Mouse (Mus musculus): Measurements from ENCODE around the gene Wdr91. TPM values are rescaled to one million over a fixed set of nuclear protein-coding genes. Genes with fewer than 3 reads are reported as not detected.

Gene Wdr91
- polyA plus RNA-seq, 1 experiment from 2014 or later, result 12.9 TPM

DNA sequence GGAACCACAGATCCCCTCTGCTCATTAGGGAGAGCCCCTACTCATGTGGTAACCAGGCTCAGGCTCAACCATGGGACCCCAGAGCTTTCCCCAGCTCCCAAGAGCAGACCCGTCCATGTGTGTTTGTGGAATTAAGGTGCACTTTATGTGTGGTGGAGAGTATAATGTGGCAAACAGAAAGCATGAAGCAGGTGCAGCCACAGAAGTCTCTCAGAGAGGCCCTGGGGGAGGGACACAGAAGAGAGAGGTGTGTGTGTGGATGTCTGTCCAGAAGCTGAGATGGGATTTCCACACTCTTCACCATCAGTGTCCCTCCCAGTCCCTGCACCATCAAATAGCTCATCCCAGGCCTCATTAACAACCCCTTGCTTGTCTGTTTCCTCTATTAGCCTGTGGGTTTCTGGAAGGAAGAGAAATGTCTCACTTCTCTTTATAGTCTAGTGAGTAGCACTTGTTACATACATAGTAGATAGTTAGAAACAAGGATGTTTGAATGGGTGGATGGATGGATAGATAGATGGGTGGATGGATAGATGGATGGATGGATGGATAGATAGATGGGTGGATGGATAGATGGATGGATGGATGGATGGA is 35.9 kb upstream of the Wdr91 start:
- 92% methylated on average over 1 of the region's 1 CpGs for WGBS

DNA sequence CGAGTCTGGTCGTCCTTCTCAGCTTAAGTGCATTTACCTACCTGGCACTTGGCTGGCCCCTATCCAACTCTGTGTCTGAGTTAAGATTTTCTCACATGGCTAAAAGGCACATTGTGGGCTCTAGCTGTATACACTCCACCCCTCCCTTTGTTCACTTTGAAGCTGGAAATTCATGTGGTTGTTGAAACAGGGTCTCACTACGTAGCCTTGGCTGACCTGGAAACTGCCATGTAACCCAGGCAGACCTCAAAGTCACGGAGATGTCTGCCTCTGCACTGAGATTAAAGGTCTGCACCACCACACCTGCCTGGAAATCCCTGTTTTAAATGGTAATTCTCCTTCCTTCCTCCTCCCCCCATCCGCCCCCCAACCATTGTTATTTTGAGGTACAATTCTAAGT is 32.8 kb upstream of the Wdr91 start:
- H3K36me3 ChIP-seq (ENCODE audit: control insufficient read depth, insufficient read depth, low read length), result no peaks in the 10 kb centered on the region
- no peak for DNase-seq (ENCODE audit: low spot score)
- ATAC-seq (replicated peaks; ENCODE audit: low FRiP score), result no peak
- no peaks in the 10 kb centered on the region for H3K27me3 ChIP-seq (ENCODE audit: control insufficient read depth, insufficient read depth, low read length)
- WGBS, result 73% methylated on average over 5 of the region's 5 CpGs
- H3K27ac ChIP-seq (ENCODE audit: low read depth, low read length), result no peak overlapping the region
- no peak overlapping the region for H3K4me2 ChIP-seq (ENCODE audit: low read depth, low read length, severe bottlenecking)
- H3K9ac ChIP-seq (ENCODE audit: low read length), result no peak overlapping the region
- no peaks in the 10 kb centered on the region for H3K9me3 ChIP-seq (ENCODE audit: control insufficient read depth, low read length)
- H3K4me3 ChIP-seq (ENCODE audit: low read depth, low read length), result no peak overlapping the region
- H3K4me1 ChIP-seq (replicated peaks; ENCODE audit: control insufficient read depth, insufficient read depth, low read length), result no peaks in the 10 kb centered on the region

More for the DNA sequence above, 35.9 kb upstream of the Wdr91 start:
- ATAC-seq (replicated peaks; ENCODE audit: low FRiP score) (no peak), DNase-seq (ENCODE audit: low spot score) (no peak)
- no peak overlapping the region for H3K4me2 ChIP-seq (ENCODE audit: low read depth, low read length, severe bottlenecking)
- H3K4me1 ChIP-seq (replicated peaks; ENCODE audit: control insufficient read depth, insufficient read depth, low read length), result no peaks in the 10 kb centered on the region
- no peaks in the 10 kb centered on the region for H3K9me3 ChIP-seq (ENCODE audit: control insufficient read depth, low read length)
- H3K4me3 ChIP-seq (ENCODE audit: low read depth, low read length), result no peak overlapping the region
- no peaks in the 10 kb centered on the region for H3K27me3 ChIP-seq (ENCODE audit: control insufficient read depth, insufficient read depth, low read length)
- H3K27ac ChIP-seq (ENCODE audit: low read depth, low read length), result no peak overlapping the region
- no peak overlapping the region for H3K9ac ChIP-seq (ENCODE audit: low read length)
- no peaks in the 10 kb centered on the region for H3K36me3 ChIP-seq (ENCODE audit: control insufficient read depth, insufficient read depth, low read length)

DNA sequence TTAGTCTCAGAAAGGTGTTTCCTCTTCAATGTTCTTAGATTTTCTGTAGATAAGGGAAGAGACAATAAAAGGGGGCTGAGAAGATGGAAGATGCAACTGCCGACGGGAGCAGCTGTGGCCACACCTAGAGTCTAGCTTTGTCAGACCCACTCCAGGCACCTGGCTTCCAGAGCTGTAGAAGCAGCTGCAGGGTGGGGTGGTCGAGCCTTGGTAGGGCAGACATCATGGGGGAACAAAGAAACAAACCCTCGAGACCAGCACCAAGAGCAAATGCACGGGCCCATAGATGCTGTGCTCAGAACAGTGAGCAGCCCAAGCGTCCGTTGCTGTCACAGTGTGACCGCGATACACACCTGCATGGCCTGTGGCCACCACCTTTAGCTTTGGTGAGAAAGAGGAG is 31.8 kb upstream of the Wdr91 start:
- Histone ChIP-seq H3K9ac (ENCODE audit: low read length) (no peak overlapping the region), H3K27me3 (ENCODE audit: control insufficient read depth, insufficient read depth, low read length) (no peaks in the 10 kb centered on the region), H3K4me2 (ENCODE audit: low read depth, low read length, severe bottlenecking) (no peak overlapping the region), H3K4me3 (ENCODE audit: low read depth, low read length) (no peak overlapping the region), H3K36me3 (ENCODE audit: control insufficient read depth, insufficient read depth, low read length) (no peaks in the 10 kb centered on the region), H3K27ac (ENCODE audit: low read depth, low read length) (no peak overlapping the region), H3K4me1 (replicated peaks; ENCODE audit: control insufficient read depth, insufficient read depth, low read length) (no peaks in the 10 kb centered on the region), H3K9me3 (ENCODE audit: control insufficient read depth, low read length) (no peaks in the 10 kb centered on the region)
- ATAC-seq (replicated peaks; ENCODE audit: low FRiP score), result no peak
- WGBS, result 90% methylated on average over 9 of the region's 9 CpGs
- DNase-seq (ENCODE audit: low spot score), result no peak

DNA sequence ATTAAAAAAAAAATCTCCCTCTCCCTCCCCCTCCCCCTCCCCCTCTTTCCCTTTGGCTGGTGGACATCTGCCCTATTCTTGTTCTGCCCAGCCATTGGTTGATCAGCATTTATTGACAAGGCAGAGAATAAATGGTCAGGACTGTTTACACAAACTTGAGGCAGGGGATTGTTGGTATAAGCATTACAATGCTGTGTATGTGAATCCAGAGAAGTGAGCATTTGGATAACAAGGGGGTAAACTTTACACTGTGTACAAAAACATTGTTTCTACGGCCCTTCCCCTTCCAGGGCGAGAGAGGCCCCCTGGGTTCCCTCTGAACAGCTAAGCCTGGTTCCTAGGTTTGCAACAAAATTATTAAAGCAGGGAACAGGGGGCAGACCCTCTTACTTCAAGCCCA is 30.8 kb upstream of the Wdr91 start:
- 77% methylated on average over 2 of the region's 2 CpGs for WGBS
- H3K36me3 ChIP-seq (ENCODE audit: control insufficient read depth, insufficient read depth, low read length), result no peaks in the 10 kb centered on the region
- ATAC-seq (replicated peaks; ENCODE audit: low FRiP score) (no peak), DNase-seq (ENCODE audit: low spot score) (no peak)
- no peaks in the 10 kb centered on the region for H3K27me3 ChIP-seq (ENCODE audit: control insufficient read depth, insufficient read depth, low read length)
- no peak overlapping the region for H3K4me2 ChIP-seq (ENCODE audit: low read depth, low read length, severe bottlenecking)
- no peaks in the 10 kb centered on the region for H3K4me1 ChIP-seq (replicated peaks; ENCODE audit: control insufficient read depth, insufficient read depth, low read length)
- no peak overlapping the region for H3K9ac ChIP-seq (ENCODE audit: low read length)
- H3K4me3 ChIP-seq (ENCODE audit: low read depth, low read length), result no peak overlapping the region
- H3K9me3 ChIP-seq (ENCODE audit: control insufficient read depth, low read length), result no peaks in the 10 kb centered on the region
- H3K27ac ChIP-seq (ENCODE audit: low read depth, low read length), result no peak overlapping the region

DNA sequence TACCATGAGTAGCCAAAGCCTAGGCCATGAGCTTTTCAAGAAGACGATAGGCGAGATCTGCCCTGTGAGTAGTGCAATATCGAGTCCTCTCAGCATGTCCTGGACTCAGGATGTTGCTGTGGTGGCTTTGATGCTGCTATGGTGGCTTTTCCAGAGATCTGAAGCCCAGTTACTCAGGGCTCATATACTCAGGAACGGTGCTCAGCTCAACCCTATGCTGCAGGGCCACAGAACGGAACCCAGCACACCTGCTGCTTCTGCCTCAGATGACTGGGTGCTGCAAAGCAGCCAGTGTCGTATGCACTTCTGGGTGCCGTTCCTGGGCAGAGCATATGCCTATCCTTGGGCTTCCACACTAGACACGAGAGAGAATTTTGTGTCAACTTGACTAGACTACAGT is 28.8 kb upstream of the Wdr91 start:
- no peaks in the 10 kb centered on the region for H3K9me3 ChIP-seq (ENCODE audit: control insufficient read depth, low read length)

DNA sequence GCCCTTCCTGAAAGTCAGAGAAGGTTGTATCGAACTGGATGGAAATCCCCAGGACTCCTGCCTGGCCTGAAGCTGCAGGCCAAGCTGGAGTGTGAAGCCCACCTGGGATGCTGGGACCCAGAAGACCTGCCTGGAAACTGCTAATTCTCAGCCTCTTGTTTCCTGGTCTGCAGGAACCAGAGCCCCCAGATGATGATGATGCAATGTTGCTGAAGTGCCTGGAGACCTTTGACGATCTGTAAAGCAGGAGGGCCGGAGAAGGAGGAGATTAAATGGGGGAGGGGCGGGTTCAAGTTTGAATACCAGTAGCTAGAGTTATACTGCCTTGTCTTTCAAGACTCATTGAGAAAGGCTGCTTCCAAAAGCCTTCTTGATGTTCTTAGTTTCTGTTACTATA is 28.3 kb upstream of the Wdr91 start:
- Histone ChIP-seq H3K36me3 (ENCODE audit: control insufficient read depth, insufficient read depth, low read length) (no peaks in the 10 kb centered on the region), H3K9ac (ENCODE audit: low read length) (no peak overlapping the region), H3K27ac (ENCODE audit: low read depth, low read length) (no peak overlapping the region), H3K4me2 (ENCODE audit: low read depth, low read length, severe bottlenecking) (no peak overlapping the region), H3K9me3 (ENCODE audit: control insufficient read depth, low read length) (no peaks in the 10 kb centered on the region), H3K4me3 (ENCODE audit: low read depth, low read length) (no peak overlapping the region), H3K4me1 (replicated peaks; ENCODE audit: control insufficient read depth, insufficient read depth, low read length) (no peaks in the 10 kb centered on the region), H3K27me3 (ENCODE audit: control insufficient read depth, insufficient read depth, low read length) (no peaks in the 10 kb centered on the region)
- WGBS, result 63% methylated on average over 4 of the region's 4 CpGs
- no peak for ATAC-seq (replicated peaks; ENCODE audit: low FRiP score)
- no peak for DNase-seq (ENCODE audit: low spot score)

More for the DNA sequence above, 28.8 kb upstream of the Wdr91 start:
- H3K36me3 ChIP-seq (ENCODE audit: control insufficient read depth, insufficient read depth, low read length), result no peaks in the 10 kb centered on the region
- ATAC-seq (replicated peaks; ENCODE audit: low FRiP score), result no peak
- no peak overlapping the region for H3K9ac ChIP-seq (ENCODE audit: low read length)
- H3K27ac ChIP-seq (ENCODE audit: low read depth, low read length), result no peak overlapping the region
- H3K4me3 ChIP-seq (ENCODE audit: low read depth, low read length), result no peak overlapping the region
- 95% methylated on average over 8 of the region's 8 CpGs for WGBS
- H3K27me3 ChIP-seq (ENCODE audit: control insufficient read depth, insufficient read depth, low read length), result no peaks in the 10 kb centered on the region
- DNase-seq (ENCODE audit: low spot score), result no peak
- H3K4me2 ChIP-seq (ENCODE audit: low read depth, low read length, severe bottlenecking), result no peak overlapping the region
- H3K4me1 ChIP-seq (replicated peaks; ENCODE audit: control insufficient read depth, insufficient read depth, low read length), result no peaks in the 10 kb centered on the region

DNA sequence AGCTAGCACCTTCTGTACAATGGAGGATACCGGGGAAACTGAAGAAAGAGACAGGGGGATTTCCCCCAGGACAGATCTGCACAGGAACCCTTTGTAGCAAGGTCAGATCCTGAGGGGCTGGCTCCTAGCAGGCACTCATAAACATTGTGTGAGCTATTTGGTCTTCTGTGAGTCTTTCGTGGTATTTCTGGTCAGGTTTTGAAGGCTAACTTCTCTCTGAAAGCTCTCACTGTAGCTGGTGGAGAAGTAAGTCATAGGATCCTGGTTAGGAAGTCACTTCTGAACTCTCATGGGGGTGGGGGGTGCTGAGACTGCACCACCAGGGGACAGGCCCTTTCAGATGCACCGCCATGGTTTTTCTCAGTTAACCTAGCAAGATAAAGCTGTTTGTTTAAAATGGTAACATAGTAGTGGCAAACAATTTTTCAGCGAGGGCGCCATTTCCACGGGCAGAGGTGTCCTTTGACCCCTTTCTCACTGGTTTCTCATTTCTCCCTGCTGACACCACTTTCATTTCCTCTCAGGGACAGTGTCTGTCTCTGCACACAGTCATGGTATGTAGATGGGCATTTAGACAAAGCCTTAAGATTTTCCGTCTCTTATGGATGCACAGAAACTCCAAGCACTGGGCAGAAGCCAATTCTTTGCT is 27.7 kb upstream of the Wdr91 start:
- no peak for DNase-seq (ENCODE audit: low spot score)
- no peak for ATAC-seq (replicated peaks; ENCODE audit: low FRiP score)
- H3K4me2 ChIP-seq (ENCODE audit: low read depth, low read length, severe bottlenecking), result no peak overlapping the region
- no peaks in the 10 kb centered on the region for H3K36me3 ChIP-seq (ENCODE audit: control insufficient read depth, insufficient read depth, low read length)
- WGBS, result 82% methylated on average over 7 of the region's 7 CpGs
- no peak overlapping the region for H3K27ac ChIP-seq (ENCODE audit: low read depth, low read length)
- H3K4me3 ChIP-seq (ENCODE audit: low read depth, low read length), result no peak overlapping the region
- H3K4me1 ChIP-seq (replicated peaks; ENCODE audit: control insufficient read depth, insufficient read depth, low read length), result no peaks in the 10 kb centered on the region
- H3K9ac ChIP-seq (ENCODE audit: low read length), result no peak overlapping the region
- H3K9me3 ChIP-seq (ENCODE audit: control insufficient read depth, low read length), result no peaks in the 10 kb centered on the region
- H3K27me3 ChIP-seq (ENCODE audit: control insufficient read depth, insufficient read depth, low read length), result no peaks in the 10 kb centered on the region

DNA sequence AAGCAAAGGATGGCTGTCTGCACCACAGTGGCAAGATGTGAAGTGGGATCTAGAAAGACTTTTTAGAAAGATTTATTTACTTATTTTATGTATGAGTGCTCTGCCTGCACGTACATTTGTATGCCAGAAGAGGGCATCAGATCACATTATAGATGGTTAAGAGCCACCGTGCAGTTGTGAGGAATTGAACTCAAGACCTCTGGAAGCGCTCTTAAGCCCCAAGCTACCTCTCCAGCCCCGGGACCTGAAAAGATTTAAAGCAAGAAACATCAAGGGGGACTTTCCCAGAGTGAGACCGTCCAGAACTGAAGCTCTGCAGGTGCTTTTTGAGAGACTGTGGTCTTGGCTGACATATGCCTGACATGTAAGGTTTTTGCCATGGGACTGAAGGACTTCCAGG is 26.1 kb upstream of the Wdr91 start:
- DNase-seq (ENCODE audit: low spot score) (no peak), ATAC-seq (replicated peaks; ENCODE audit: low FRiP score) (no peak)
- 70% methylated on average over 5 of the region's 5 CpGs for WGBS
- H3K4me3 ChIP-seq (ENCODE audit: low read depth, low read length), result no peak overlapping the region
- no peaks in the 10 kb centered on the region for H3K36me3 ChIP-seq (ENCODE audit: control insufficient read depth, insufficient read depth, low read length)
- no peaks in the 10 kb centered on the region for H3K9me3 ChIP-seq (ENCODE audit: control insufficient read depth, low read length)
- H3K4me1 ChIP-seq (replicated peaks; ENCODE audit: control insufficient read depth, insufficient read depth, low read length), result no peaks in the 10 kb centered on the region
- H3K9ac ChIP-seq (ENCODE audit: low read length), result no peak overlapping the region
- H3K4me2 ChIP-seq (ENCODE audit: low read depth, low read length, severe bottlenecking), result no peak overlapping the region
- no peak overlapping the region for H3K27ac ChIP-seq (ENCODE audit: low read depth, low read length)
- H3K27me3 ChIP-seq (ENCODE audit: control insufficient read depth, insufficient read depth, low read length), result no peaks in the 10 kb centered on the region

DNA sequence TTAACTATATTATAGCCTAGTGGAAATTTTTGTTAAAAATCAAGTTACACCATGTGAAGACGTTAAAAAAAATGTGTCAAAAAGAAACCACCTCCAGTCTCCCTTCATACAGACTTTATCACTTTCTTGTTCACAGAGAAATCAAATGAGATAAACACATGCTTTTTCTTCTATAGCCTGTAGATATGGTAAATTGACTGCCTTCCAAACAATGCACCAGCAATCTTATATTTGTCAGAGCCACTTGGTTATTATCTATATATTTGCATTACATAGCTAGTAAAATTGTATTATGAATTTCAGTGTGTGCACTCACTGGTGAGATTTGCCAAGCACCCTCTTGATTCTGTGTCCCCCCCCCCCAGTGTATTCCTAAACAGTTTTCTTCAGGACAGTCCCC is 22.0 kb upstream of the Wdr91 start:
- no peak overlapping the region for H3K4me3 ChIP-seq (ENCODE audit: low read depth, low read length)
- H3K36me3 ChIP-seq (ENCODE audit: control insufficient read depth, insufficient read depth, low read length), result no peaks in the 10 kb centered on the region
- WGBS, result 100% methylated on average over 1 of the region's 1 CpGs
- DNase-seq (ENCODE audit: low spot score) (no peak), ATAC-seq (replicated peaks; ENCODE audit: low FRiP score) (no peak)
- no peaks in the 10 kb centered on the region for H3K27me3 ChIP-seq (ENCODE audit: control insufficient read depth, insufficient read depth, low read length)
- H3K4me1 ChIP-seq (replicated peaks; ENCODE audit: control insufficient read depth, insufficient read depth, low read length), result no peaks in the 10 kb centered on the region
- H3K9ac ChIP-seq (ENCODE audit: low read length), result no peak overlapping the region
- H3K9me3 ChIP-seq (ENCODE audit: control insufficient read depth, low read length), result no peaks in the 10 kb centered on the region
- no peak overlapping the region for H3K27ac ChIP-seq (ENCODE audit: low read depth, low read length)
- no peak overlapping the region for H3K4me2 ChIP-seq (ENCODE audit: low read depth, low read length, severe bottlenecking)

All from forebrain, embryonic 11.5 days (tissue).